Mouse (Mus musculus): ENCODE results near the gene Krt7.
A peak's percentile ranks its signal among the peaks of the same experiment; 100 is the strongest.

The Krt7 gene

GRCm38 (mm10) chr15:101376776-101377061 lies 34.1 kb upstream of the Krt7 start:
- DNase-seq (ENCODE audit: low read depth), result no peak

- no peak for DNase-seq (ENCODE audit: low read depth)
These were observed 32.2 kb upstream of the Krt7 start for GRCm38 (mm10) chr15:101378646-101379045.

GRCm38 (mm10) chr15:101381758-101382157 lies 29.1 kb upstream of the Krt7 start:
- DNase-seq (ENCODE audit: low read depth), result peak; percentile 42

GRCm38 (mm10) chr15:101382811-101383210 lies 28.0 kb upstream of the Krt7 start:
- DNase-seq (ENCODE audit: low read depth), result no peak

DNA sequence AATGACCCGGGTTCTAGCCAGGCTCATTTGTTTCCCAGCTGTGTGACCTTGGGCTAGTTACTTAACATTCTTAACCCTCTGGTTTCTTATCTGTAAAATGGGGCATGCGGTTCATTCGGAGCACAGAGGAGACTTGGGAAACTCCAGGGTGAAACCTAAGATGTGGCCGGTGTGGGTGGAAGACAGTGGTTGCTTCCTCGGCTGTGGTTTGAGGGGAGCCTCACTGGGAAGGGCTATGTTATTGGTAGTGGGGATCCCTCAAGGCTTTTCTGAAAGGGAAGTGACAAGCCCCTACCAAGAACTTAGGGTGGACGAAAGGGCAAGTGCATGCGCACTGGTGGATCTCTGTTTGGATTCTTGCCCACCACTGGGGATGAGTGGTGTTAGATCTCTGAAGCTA lies 26.2 kb upstream of the Krt7 start:
- DNase-seq (ENCODE audit: low read depth), result peak; percentile 66

- no peak for DNase-seq (ENCODE audit: low read depth)
These were observed 25.8 kb upstream of the Krt7 start for GRCm38 (mm10) chr15:101385064-101385463.

DNA sequence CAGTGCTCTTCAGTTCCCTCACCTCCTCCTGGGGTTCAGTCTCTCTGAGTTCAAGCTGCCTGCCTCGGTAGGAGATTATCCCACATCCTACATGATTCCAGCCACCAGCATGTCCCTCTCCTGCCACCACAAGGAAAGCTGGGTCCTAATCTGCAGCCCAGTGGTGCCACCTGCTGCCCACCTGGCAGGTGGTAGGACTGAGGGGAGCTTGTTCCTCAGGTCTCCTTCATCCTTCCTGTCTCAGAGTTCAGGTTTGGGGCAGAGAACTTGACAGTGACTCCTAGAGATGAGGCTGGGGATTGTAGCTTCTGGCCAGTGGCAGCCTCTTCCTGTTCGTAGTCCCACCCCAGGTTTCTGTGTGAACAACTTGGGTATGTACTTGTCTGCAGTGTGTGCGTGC lies 23.7 kb upstream of the Krt7 start:
- DNase-seq (ENCODE audit: low read depth), result peak; percentile 51

DNA sequence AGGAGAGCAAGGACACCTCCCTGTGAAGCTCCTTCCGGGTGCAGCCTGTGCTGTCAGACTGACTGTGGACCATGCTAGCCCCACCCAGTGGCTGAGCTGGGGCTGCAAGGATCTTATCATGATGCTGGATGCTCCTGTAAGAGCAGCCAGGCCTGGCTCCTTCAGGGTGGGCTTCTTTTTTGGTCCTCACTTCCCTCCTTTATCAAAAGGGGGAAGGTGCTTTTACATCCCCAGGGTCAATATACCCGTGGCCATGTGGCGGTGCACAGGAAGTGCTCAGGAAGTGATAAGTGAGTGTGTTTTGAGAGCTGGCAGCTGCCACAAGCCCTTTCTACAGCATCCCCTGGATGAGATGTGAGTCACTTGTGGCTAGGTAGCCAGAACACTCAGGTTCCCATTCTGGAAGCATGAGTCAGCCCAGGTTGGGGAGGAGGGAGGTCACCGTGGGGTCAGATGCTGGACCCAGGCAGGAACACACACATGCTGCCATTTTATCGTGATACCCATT lies 22.8 kb upstream of the Krt7 start:
- DNase-seq (ENCODE audit: low read depth), result peak; percentile 99

GRCm38 (mm10) chr15:101390203-101390602 lies 20.6 kb upstream of the Krt7 start:
- DNase-seq (ENCODE audit: low read depth), result no peak

DNA sequence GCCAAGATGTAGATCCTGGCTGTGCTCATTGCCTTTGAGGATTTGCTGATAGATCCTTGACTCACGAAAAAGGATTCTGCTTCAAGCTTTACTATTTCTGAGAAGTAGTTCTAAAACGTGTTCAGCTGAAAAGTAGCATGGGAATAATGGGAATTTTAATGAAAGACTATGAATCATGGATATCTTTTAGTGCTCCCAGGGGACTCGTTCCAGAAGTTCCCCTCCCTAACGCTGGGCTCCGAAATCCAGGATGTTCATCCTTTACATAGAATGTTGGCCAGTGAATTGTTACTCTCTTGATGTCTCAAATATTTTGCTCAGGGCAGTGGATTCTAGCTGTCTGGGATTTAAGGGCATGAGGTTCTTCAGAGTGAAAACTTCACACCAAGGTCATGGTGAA lies 18.6 kb upstream of the Krt7 start:
- DNase-seq (ENCODE audit: low read depth), result no peak

DNA sequence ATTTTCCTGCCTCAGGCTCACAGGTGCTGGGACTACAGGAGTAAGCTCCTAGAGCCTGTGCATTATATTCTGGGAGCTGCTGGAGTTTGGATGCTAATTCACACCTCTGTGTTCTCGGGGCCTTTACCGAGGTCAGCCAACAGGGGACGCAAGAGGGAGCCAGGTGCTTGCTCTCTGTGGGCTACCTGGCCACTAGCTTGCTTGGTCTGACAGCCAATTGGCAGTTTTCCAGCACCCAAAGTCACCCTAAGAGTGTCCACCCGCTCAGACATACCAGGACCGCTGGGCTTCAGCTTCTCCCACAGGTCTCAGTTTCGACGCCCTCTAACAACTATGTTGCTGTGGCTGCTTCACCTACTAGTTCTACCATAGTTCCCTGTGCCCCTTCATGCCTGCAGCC lies 15.9 kb upstream of the Krt7 start:
- no peak for DNase-seq (ENCODE audit: low read depth)

- no peak for DNase-seq (ENCODE audit: low read depth)
These were observed 14.4 kb upstream of the Krt7 start for GRCm38 (mm10) chr15:101396466-101396865.

- no peak for DNase-seq (ENCODE audit: low read depth)
These were observed 13.9 kb upstream of the Krt7 start for GRCm38 (mm10) chr15:101396921-101397320.

- DNase-seq (ENCODE audit: low read depth), result peak; percentile 83
These were observed 13.2 kb upstream of the Krt7 start for GRCm38 (mm10) chr15:101397683-101398082.

GRCm38 (mm10) chr15:101398269-101398668 lies 12.6 kb upstream of the Krt7 start:
- no peak for DNase-seq (ENCODE audit: low read depth)

GRCm38 (mm10) chr15:101412188-101412587 lies 1.3 kb downstream of the Krt7 start:
- no peak for DNase-seq (ENCODE audit: low read depth)

- DNase-seq (ENCODE audit: low read depth), result no peak
These were observed 3.2 kb downstream of the Krt7 start for GRCm38 (mm10) chr15:101413916-101414635.

- DNase-seq (ENCODE audit: low read depth), result no peak
These were observed 4.1 kb downstream of the Krt7 start for GRCm38 (mm10) chr15:101414807-101415565.

DNA sequence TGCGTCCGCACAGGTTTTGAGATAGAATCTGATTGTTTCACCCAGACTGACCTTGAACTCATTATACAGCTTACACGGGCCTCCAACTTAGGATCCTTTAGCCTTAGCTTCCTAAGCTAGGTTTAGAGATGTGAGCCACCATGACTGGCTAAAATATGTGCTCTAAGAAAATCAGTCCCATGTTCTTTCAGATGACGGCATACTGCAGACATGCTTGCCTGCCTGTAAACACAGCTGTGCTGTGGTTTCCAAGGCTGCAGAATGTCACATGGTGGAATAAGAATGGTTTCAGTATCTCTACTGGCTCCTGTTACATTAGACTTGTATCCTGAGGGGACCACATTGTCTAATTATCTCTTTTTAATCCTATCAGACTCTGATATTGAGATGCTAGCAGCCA lies 8.1 kb downstream of the Krt7 start:
- DNase-seq (ENCODE audit: low read depth), result peak; percentile 20

DNA sequence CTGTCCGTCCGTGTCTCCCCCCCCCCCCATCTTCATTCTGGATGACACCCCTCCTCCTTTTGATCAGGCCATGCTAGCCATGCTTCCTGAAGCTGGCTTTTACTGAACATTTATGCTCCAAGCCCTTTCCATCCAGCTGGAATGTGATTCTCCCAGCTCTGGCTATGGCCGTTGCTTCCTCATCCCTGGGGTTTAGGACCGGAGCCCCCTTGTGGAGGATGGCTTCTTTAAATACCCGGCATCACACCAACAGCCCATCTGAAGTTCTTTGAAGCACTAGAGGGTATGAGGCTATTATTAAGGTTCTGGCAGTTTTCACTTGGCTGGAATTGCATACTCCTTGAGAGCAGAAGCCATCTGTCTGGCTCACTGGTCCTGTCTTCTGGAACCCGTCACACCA lies 10.1 kb downstream of the Krt7 start:
- peak; percentile 17 for DNase-seq (ENCODE audit: low read depth)

DNA sequence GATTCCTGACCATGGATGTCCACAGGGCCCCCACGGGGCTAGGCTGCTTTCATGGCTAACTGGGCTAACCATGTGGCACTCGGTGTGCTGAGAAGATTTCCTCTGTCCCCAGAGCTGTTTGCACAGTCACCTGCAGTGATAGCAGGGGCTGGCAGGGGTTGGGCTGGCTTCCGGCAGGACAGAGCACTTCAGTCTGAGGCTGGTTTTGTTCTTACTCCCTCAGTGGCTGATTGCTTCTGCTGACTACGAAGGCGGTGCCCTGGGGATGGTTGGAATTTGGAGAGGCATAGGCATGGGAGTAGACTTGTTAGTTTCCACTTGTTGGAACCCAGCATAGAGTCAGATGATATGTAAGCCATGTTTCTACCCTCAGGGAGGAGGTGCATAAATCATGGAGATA lies 14.1 kb downstream of the Krt7 start:
- no peak for DNase-seq (ENCODE audit: low read depth)

DNA sequence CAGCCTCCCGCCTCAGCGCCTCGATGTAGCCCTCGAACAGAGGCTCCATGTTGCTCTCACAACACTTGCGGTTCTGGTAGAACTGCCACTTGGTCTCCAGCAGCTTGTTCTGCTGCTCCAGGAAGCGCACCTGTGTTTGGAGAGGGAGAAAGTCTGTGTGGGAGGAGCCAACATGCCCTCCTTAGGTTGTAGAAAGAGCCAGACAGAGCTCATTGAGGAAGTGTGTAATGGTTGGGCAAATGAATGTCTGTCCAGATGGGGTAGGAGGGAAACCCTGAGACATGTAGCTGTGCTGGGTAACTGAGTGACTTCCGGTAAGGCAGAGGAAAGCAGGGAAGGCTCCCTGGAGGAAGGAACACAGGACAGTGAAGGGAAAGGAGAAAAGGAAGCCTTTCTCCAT lies 25.8 kb downstream of the Krt7 start:
- no peak for DNase-seq (ENCODE audit: low read depth)

GRCm38 (mm10) chr15:101438555-101438954 lies 27.7 kb downstream of the Krt7 start, which contains the start of gene Krt87:
TSS of gene Krt87 (minus strand) at chr15:101438804.
- no peak for DNase-seq (ENCODE audit: low read depth)

DNA sequence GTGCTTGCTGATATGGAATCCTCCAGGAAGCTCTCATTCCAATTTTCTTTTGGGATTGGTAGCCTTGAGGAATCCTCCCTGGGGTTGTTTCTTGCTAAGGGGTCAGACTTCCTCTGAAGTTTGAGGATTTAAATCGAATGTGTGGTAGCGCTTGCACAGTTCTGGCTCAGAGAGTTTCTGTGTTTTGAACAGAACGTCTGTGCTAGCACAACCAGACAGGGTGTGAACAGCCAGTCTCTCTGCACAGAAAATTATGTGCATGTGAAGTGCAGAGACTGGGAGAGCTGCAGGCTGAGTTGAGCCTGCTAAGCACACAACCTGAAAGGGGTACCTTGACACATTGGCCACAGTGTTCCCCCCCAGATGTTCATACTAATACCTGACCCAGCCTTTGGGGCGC lies 30.0 kb downstream of the Krt7 start:
- DNase-seq (ENCODE audit: low read depth), result no peak

Data from 416B (cell line).